Mouse (Mus musculus) yolk sac, embryonic 10.5 days (tissue): Measurements from ENCODE around the gene Ankrd28.

ENCODE experiments used
- DNase-seq: peaks from one replicate; pipeline ENCODE4 v3.0.0-alpha.2; 2017; ENCODE audit warnings: low spot score

Gene Ankrd28

DNA sequence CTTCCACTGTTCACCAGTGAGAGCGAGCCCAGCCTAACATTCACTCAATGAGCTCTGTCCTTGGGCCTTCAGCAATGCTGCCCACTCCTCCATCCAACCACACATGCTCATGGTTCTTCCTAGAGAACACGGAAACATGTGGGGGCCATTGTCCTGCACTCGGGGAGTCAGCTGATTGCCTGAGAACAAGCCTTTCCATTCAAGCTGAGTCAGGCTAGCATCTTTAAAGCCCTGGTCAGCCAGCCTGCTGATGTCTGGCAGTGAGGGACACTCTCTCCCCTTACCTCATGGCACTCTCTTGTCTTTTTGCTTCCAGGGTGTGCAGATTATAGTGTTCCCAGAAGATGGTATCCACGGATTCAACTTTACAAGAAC is 164.9 kb downstream of the Ankrd28 start:
- DNase-seq = no peak

DNA sequence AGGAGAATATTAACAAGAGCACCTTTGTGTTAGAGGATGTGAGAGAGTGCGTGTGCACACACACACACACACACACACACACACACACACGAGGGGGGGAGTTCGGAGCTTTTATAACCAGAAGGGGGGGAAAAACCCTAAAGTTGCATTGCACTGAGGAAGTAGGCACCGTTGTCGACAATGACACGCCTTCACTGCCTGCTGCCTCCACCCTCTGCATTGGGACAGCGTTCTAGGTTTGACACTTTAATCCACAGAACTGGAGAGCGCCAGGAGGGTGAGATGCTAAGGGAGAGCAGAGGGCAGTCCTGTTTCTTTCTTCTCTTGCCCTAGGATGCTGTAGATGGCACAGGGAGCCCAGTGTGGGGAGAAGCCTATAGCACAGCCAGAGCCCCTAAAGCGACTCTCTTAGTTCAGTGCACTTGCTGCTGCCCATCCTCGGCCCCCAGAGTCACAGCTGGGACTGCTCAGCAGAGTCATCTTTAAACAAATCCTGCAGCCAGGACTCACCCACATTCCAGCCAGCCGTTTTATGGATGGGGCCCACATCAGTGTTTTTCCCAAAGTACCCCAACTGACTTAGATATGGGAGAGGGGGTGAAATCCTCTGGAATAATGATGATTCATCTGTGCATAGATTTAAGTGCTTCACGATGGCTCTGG is 165.4 kb downstream of the Ankrd28 start:
- DNase-seq = no peak

- no peak for DNase-seq
These were observed 166.2 kb downstream of the Ankrd28 start for GRCm38 (mm10) chr14:31664100-31664902.

DNA sequence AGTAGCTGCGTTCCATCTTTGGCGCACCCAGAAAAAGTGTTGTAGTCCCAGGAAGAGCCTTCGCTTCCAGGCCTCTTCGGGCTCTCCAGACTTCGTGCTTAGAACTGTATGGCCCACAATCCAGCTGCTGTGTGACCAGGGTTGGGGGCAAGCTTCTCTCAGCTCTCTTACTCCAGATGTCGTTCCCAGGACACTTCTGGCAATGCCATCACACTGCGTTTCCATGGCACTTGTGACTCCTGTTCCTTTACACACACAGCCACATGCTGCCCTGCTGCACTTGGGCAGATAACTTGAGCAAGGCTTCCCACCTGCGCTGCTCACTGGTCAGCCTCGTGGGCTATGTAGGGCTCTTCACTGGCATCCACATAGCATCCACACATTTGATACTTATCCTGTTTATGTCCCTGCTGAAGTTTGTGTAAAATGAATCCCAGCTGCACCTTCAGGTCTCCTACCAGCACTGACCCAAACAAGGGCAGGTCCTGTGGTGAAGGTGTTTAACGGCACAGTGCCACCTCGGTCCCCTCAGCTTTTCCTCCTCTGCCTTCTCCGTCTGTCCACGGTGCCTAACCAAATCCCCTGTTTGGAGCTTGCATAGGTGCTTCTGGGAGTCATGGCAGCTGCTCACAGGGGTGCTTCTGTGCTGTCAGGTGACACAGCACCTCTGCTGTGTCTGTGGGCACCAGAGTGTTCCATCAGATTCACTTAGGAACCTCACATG is 166.9 kb downstream of the Ankrd28 start:
- no peak for DNase-seq

GRCm38 (mm10) chr14:31662555-31663211 is 167.8 kb downstream of the Ankrd28 start:
- DNase-seq = no peak

GRCm38 (mm10) chr14:31661671-31662554 is 168.5 kb downstream of the Ankrd28 start:
- DNase-seq = peak; percentile 81

GRCm38 (mm10) chr14:31660312-31661093 is 169.9 kb downstream of the Ankrd28 start:
- DNase-seq = no peak

- DNase-seq = no peak
These were observed 170.8 kb downstream of the Ankrd28 start for GRCm38 (mm10) chr14:31659501-31660181.

- no peak for DNase-seq
These were observed 172.2 kb downstream of the Ankrd28 start for GRCm38 (mm10) chr14:31658126-31658680.

GRCm38 (mm10) chr14:31656857-31657645 is 173.4 kb downstream of the Ankrd28 start:
- DNase-seq = peak; percentile 54

GRCm38 (mm10) chr14:31656386-31656785 is 174.1 kb downstream of the Ankrd28 start:
- DNase-seq = no peak

DNA sequence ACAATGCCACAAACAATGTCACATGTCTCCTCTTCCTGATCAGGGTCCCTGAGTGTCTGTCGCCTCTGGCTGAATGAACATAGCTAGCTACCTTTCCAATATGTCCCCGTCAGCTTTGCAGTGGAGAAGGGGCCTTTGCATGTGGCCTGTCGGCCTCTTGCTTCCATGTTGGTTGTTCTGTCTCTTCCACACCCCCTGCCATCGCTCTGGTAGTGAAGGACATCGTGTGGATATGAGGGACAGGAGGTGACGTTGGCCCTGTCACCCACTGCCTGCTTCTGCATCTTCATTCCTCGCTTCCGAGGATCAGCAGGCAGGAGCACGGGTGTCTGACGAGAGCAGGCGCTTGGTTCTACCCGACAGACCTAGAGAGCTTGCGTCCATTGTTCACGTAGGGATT is 175.0 kb downstream of the Ankrd28 start:
- DNase-seq = no peak

DNA sequence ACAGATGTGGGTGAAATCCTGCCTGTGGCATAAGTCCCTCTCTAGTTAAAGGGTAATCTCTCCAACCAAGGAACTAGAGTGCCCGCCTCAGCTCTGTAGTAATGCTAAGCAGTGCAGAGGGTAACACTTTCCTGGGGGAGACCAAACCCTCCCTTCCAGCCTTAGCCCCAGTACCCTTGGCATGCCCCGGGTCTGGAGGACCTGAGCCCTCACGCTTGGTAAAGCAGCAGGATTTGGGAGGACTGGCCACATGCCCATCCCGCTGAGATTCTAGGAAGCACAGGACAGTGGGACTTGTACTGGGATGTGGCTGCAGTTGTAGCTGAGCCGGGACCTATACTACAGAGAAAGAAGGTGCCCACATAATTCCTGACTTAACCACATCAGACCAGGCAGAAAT is 175.6 kb downstream of the Ankrd28 start:
- DNase-seq = no peak

- no peak for DNase-seq
These were observed 177.2 kb downstream of the Ankrd28 start for GRCm38 (mm10) chr14:31653101-31653875.

- no peak for DNase-seq
These were observed 177.8 kb downstream of the Ankrd28 start for GRCm38 (mm10) chr14:31652624-31653023.

DNA sequence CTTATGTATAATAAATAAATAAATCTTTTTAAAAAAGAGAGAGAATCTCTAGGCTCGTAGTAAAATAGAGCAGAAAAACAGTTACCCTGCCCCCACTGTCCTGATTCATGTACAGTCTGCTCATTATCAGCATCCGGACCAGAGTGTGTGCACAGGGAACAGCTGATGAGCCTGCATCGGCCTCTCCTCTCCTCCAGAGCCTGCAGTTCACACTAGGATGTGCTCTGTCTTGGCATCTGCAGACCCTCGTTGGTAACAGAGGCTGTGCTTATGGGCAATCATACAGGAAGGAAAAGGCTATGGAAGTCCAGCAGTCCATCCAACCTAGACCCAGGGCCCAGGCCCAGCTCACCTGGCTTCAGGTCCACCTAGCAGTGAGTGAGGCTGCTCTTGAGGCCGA is 178.3 kb downstream of the Ankrd28 start:
- DNase-seq = no peak

DNA sequence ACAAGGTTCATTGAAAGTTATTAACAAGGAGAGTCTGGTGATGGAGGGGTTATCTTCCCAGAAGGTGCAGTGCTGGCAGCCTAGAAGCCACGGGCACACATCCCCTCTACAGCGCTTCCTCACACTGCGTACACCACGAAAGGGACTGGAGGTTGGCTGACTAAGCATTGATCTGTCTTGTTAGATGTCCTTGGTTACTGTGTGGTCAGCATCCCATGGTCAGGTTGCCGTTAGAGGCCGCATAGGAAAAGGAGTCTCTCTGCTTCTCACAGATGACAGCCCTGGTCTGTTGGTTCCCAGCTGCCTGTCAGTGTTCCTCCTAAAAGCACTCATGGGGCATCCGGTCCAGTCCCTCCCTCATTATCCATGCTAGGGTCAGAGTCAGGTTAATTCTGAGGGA is 179.2 kb downstream of the Ankrd28 start:
- no peak for DNase-seq

DNA sequence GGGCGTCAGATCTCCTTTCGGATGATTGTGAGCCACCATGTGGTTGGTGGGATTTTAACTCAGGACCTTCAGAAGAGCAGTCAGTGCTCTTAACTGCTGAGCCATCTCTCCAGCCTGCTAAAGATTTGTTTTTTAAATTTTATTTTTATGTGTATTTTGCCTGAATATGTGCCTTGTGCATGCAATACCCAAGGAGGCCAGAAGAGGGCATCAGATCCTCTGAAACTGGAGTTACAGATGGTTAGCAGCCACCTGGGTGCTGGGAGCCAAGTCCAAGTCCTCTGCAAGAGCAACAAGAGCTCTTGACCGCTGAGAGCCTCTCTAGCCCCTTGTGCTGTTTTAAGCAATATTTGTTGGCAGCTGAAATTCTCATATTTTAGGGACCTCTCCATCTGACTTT is 180.1 kb downstream of the Ankrd28 start:
- DNase-seq = no peak
